Mouse (Mus musculus) neural tube, embryonic 14.5 days (tissue): ENCODE measurements around the gene Myod1. TPM values are rescaled to one million over a fixed set of nuclear protein-coding genes. Genes with fewer than 3 reads are reported as not detected.

Experiments
- ATAC-seq: fragments of 200-750 bp; cut with Nextera tagmentation; 2 replicates; pipeline ENCODE4 v1.8.0; 2017; ENCODE audit warnings: low read depth, mild to moderate bottlenecking, moderate TSS enrichment, moderate library complexity
- H3K27ac ChIP-seq: fragments of 300-500 bp; sonication (generic); 2 replicates; pipeline ENCODE4 v1.5.1; 2014; ENCODE audit warnings: low read depth, mild to moderate bottlenecking, control low read depth, low read length, moderate library complexity, mixed read lengths
- H3K27me3 ChIP-seq: fragments of 300-500 bp; sonication (generic); 2 replicates; pipeline ENCODE4 v1.6.1; 2014; ENCODE audit warnings: low read length; ENCODE audit not compliant: control insufficient read depth, insufficient read depth
- H3K36me3 ChIP-seq: fragments of 300-500 bp; sonication (generic); 2 replicates; pipeline ENCODE4 v1.6.1; 2014; ENCODE audit warnings: low read length, mixed read lengths; ENCODE audit not compliant: control insufficient read depth, insufficient read depth
- H3K4me1 ChIP-seq: fragments of 300-500 bp; sonication (generic); 2 replicates; pipeline ENCODE4 v1.6.1; 2014; ENCODE audit warnings: low read length; ENCODE audit not compliant: control insufficient read depth, insufficient read depth
- H3K4me2 ChIP-seq: fragments of 300-500 bp; sonication (generic); 2 replicates; pipeline ENCODE4 v1.6.1; 2014; ENCODE audit warnings: mild to moderate bottlenecking, low read depth, low read length, control low read depth
- H3K4me3 ChIP-seq: fragments of 300-500 bp; sonication (generic); 2 replicates; pipeline ENCODE4 v1.5.1; 2014; ENCODE audit warnings: low read depth, low read length, control low read depth, mixed read lengths
- H3K9ac ChIP-seq: fragments of 300-500 bp; sonication (generic); replicated peaks from 2 replicates; pipeline ENCODE4 v1.6.1; 2014; ENCODE audit warnings: low read depth, mild to moderate bottlenecking, control low read depth, low read length, mixed read lengths
- H3K9me3 ChIP-seq: fragments of 300-500 bp; sonication (generic); 2 replicates; pipeline ENCODE4 v1.6.1; 2016; ENCODE audit warnings: low read length; ENCODE audit not compliant: control insufficient read depth
- WGBS: fragments of 180-500 bp; shearing (Covaris S2); extraction: QIAGEN DNeasy Blood & Tissue Kit; methylation state at CpG from one replicate; pipeline ENCODE4 v1.1.7; 2014; 5-methylcytosine and 5-hydroxymethylcytosine counted together
- polyA plus RNA-seq: library from polyadenylated mRNA; unstranded; fragments of >200 nt; fragmentation: Nextera tagmentation; extraction: Ambion mirVana; gene quantifications from 2 replicates; pipeline ENCODE4 v1.2.1, GENCODE M21; 2014

The Myod1 gene
- polyA plus RNA-seq, 1 experiment from 2014 or later, result 0.24 TPM

GRCm38 (mm10) chr7:46380625-46381024, 4.4 kb downstream of the Myod1 start:
- Histone ChIP-seq H3K4me2 (no peak overlapping the region), H3K36me3 (no peaks in the 10 kb centered on the region), H3K27me3 (peaks cover 36% of the 10 kb centered on the region), H3K9me3 (no peaks in the 10 kb centered on the region), H3K4me1 (0 out of 2 replicates have a peak, but pooled peaks cover 7% of the 10 kb centered on the region), H3K9ac (no peak overlapping the region), H3K27ac (no peak overlapping the region), H3K4me3 (no peak overlapping the region)
- ATAC-seq, result no peak
- WGBS, result 65% methylated on average over 9 of the region's 9 CpGs

GRCm38 (mm10) chr7:46387430-46387829, 11.2 kb downstream of the Myod1 start:
- no peak overlapping the region for H3K27ac ChIP-seq
- WGBS, result 88% methylated on average over 3 of the region's 3 CpGs

DNA sequence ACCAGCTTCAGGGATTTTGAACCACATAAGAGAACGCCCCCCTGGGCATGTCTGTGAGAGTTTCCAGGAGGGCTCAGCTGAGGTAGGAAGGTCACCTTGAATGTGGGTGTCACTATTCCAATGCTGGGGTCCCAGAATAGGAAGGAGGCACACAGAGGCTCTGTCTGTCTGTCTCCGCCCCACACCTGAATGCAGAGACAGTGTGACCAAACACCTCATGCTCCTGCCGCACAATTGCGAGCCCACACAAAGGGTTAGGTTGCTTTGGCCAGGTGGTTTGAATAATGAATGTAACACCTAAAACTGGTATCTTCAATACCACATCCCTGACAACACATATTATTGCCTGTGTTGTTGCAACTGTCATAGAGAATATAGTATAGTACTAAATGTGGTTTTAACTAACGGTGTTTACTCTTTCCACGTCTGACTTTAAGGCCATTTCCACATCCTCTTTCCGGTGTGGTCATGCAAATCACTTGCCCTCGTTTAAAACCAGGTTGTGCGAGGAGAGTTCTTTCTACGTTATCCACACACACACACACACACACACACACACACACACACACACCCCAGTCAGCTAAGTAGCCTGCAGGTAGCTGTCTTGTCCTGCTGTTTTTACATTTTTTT, 13.3 kb downstream of the Myod1 start:
- Histone ChIP-seq H3K27me3 (0 out of 2 replicates have a peak, but pooled peaks cover 3% of the 10 kb centered on the region), H3K4me1 (no peaks in the 10 kb centered on the region), H3K27ac (no peak overlapping the region), H3K4me2 (no peak overlapping the region), H3K9me3 (no peaks in the 10 kb centered on the region), H3K9ac (no peak overlapping the region), H3K36me3 (no peaks in the 10 kb centered on the region), H3K4me3 (no peak overlapping the region)
- no peak for ATAC-seq
- WGBS, result 85% methylated on average over 10 of the region's 10 CpGs

More at GRCm38 (mm10) chr7:46387430-46387829, 11.2 kb downstream of the Myod1 start:
- Histone ChIP-seq H3K27me3 (no peaks in the 10 kb centered on the region), H3K4me2 (no peak overlapping the region), H3K4me3 (no peak overlapping the region), H3K9ac (no peak overlapping the region), H3K9me3 (no peaks in the 10 kb centered on the region), H3K36me3 (no peaks in the 10 kb centered on the region), H3K4me1 (no peaks in the 10 kb centered on the region)
- no peak for ATAC-seq

GRCm38 (mm10) chr7:46390226-46390625, 14.0 kb downstream of the Myod1 start:
- Histone ChIP-seq H3K36me3 (no peaks in the 10 kb centered on the region), H3K9ac (no peak overlapping the region), H3K4me1 (no peaks in the 10 kb centered on the region), H3K27ac (no peak overlapping the region), H3K4me3 (no peak overlapping the region), H3K4me2 (no peak overlapping the region), H3K9me3 (no peaks in the 10 kb centered on the region), H3K27me3 (peaks cover 9% of the 10 kb centered on the region)
- WGBS, result 79% methylated on average over 4 of the region's 4 CpGs
- ATAC-seq, result no peak

GRCm38 (mm10) chr7:46391701-46392100, 15.4 kb downstream of the Myod1 start:
- Histone ChIP-seq H3K4me1 (no peaks in the 10 kb centered on the region), H3K4me2 (no peak overlapping the region), H3K36me3 (no peaks in the 10 kb centered on the region), H3K4me3 (no peak overlapping the region), H3K9me3 (no peaks in the 10 kb centered on the region), H3K27me3 (peaks cover 14% of the 10 kb centered on the region), H3K9ac (no peak overlapping the region), H3K27ac (no peak overlapping the region)
- no peak for ATAC-seq
- WGBS, result 73% methylated on average over 5 of the region's 5 CpGs

- Histone ChIP-seq H3K9ac (no peak overlapping the region), H3K4me1 (no peaks in the 10 kb centered on the region), H3K9me3 (no peaks in the 10 kb centered on the region), H3K27ac (no peak overlapping the region), H3K36me3 (no peaks in the 10 kb centered on the region), H3K27me3 (peaks cover 22% of the 10 kb centered on the region), H3K4me2 (no peak overlapping the region), H3K4me3 (no peak overlapping the region)
- ATAC-seq, result peak; percentile 44
- WGBS, result 0% methylated on average over 2 of the region's 2 CpGs
These were observed 16.8 kb downstream of the Myod1 start for GRCm38 (mm10) chr7:46393116-46393515.

DNA sequence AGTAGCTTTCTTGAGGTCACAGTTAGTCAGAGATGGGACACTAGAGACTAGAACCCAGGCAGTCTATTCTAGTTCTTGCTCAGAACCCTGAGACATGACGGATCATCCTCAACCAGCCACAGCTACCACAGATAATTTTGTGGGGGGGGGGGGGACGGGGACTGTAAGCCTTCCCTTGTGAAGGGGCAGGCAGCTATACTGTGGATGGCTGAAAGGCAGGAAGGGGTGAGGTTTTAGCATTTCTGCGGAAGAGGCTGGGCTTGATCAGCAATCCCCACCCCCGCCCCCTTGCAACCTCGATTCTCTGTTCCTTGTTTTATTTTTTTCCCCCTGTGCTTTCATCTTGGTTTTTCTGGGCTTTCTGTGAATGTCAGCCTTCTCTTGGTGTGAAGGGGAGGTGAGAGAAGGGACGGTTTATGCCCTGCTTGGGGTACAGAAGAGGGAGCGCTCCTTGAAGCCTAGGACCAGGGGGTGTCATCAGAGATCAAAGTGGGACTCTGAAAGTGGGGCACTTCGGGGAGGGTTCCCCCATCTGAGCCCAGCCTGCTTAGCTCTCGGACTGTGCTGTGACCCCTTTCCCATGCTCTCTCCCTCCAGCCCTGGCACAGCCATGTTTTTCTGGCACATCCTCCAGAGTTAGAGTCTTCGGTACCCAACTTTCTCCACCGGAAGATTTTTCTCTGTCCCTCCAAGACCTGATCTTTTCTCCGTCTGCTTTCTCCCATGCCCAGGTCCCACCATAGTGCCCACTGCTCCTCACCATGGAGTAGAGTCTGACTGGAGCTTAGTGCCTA, 17.6 kb downstream of the Myod1 start:
- ATAC-seq, result no peak
- H3K4me3 ChIP-seq, result no peak overlapping the region
- H3K9ac ChIP-seq, result no peak overlapping the region
- H3K4me2 ChIP-seq, result no peak overlapping the region
- H3K36me3 ChIP-seq, result no peaks in the 10 kb centered on the region
- H3K4me1 ChIP-seq, result 0 out of 2 replicates have a peak, but pooled peaks cover 4% of the 10 kb centered on the region
- H3K27me3 ChIP-seq, result peaks cover 22% of the 10 kb centered on the region
- H3K9me3 ChIP-seq, result no peaks in the 10 kb centered on the region
- WGBS, result 47% methylated on average over 12 of the region's 12 CpGs
- no peak overlapping the region for H3K27ac ChIP-seq

DNA sequence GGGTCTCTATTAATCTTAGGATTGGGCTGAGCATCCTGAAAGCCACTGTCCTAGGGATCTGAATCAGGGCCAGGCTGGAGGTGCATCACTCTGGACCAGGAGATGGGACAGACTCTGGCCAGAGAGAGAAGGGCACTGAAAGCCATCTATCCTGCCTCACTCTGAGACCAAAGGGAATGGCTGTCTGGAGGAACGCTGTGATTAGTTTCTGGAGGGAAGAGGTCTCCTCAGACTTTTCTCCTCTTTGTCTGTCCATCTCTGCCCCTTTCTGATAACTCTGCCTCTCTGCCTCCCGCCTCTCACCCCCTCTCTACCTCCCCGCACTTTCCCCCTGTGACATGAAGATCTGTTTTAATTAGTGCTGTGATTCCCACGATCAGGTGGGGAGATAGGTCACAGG, 18.7 kb downstream of the Myod1 start:
- H3K4me3 ChIP-seq, result no peak overlapping the region
- peaks cover 22% of the 10 kb centered on the region for H3K27me3 ChIP-seq
- no peaks in the 10 kb centered on the region for H3K36me3 ChIP-seq
- no peak overlapping the region for H3K9ac ChIP-seq
- ATAC-seq, result no peak
- H3K4me1 ChIP-seq, result peaks cover 13% of the 10 kb centered on the region; the same call in 1 of the 2 replicates
- no peaks in the 10 kb centered on the region for H3K9me3 ChIP-seq
- WGBS, result 65% methylated on average over 4 of the region's 4 CpGs
- no peak overlapping the region for H3K4me2 ChIP-seq
- no peak overlapping the region for H3K27ac ChIP-seq

DNA sequence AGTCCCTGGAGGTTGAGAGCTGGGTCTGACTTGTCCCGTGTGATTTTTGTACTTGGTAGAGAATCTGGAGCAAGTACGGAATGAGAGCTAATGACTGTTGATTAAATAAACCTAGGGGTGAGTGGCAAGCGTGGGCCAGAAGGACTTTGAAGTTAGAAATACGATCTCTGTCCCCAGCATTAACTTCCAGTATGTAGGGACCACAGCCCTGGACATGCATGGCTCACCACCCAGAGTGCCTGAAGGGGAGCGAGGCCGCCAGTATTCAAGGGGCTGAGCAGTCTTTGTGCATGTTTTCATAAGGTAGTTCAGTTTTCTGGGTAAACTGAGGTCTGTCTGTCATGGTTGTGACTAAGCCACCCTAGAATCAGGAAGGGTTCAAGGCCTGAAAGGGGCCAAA, 19.3 kb downstream of the Myod1 start:
- WGBS, result 43% methylated on average over 6 of the region's 6 CpGs
- H3K9ac ChIP-seq, result peak overlapping the region; percentile 95; the same call in 1 of the 2 replicates
- peak overlapping the region; percentile 93; the same call in 1 of the 2 replicates for H3K4me3 ChIP-seq
- peaks cover 22% of the 10 kb centered on the region for H3K27me3 ChIP-seq
- H3K4me1 ChIP-seq, result peaks cover 20% of the 10 kb centered on the region; the same call in 1 of the 2 replicates
- H3K36me3 ChIP-seq, result no peaks in the 10 kb centered on the region
- no peaks in the 10 kb centered on the region for H3K9me3 ChIP-seq
- H3K27ac ChIP-seq, result no peak overlapping the region; the same call in 1 of the 2 replicates
- no peak for ATAC-seq
- peak overlapping the region; percentile 82; the same call in 1 of the 2 replicates for H3K4me2 ChIP-seq
